Mouse (Mus musculus) stomach, embryonic 16.5 days (tissue): ENCODE results near the gene Gm6169. TPM values are rescaled to one million over a fixed set of nuclear protein-coding genes. Genes with fewer than 3 reads are reported as not detected.
"Not testable (repeated sequence)": the region's sequence is repeated elsewhere in the genome, so short reads cannot be mapped to it uniquely, and the experiment has no call there.

Source experiments
- ATAC-seq: fragments of 200-750 bp; cut with Nextera tagmentation; 2 replicates; pipeline ENCODE4 v1.8.0; 2017; ENCODE audit warnings: moderate number of reproducible peaks, moderate TSS enrichment; ENCODE audit not compliant: insufficient read depth, low FRiP score
- H3K27ac ChIP-seq: fragments of 300-500 bp; sonication (generic); 2 replicates; pipeline ENCODE4 v1.5.1; 2014; ENCODE audit warnings: low read length
- H3K27me3 ChIP-seq: fragments of 300-500 bp; sonication (generic); 2 replicates; pipeline ENCODE4 v1.6.1; 2014; ENCODE audit warnings: low read length, control low read depth, mixed read lengths; ENCODE audit not compliant: control insufficient read depth, insufficient read depth
- H3K36me3 ChIP-seq: fragments of 300-500 bp; sonication (generic); 2 replicates; pipeline ENCODE4 v1.6.1; 2014; ENCODE audit warnings: low read length; ENCODE audit not compliant: control insufficient read depth, insufficient read depth
- H3K4me1 ChIP-seq: fragments of 300-500 bp; sonication (generic); 2 replicates; pipeline ENCODE4 v1.6.1; 2014; ENCODE audit warnings: low read length, control low read depth, mixed read lengths; ENCODE audit not compliant: control insufficient read depth, insufficient read depth
- H3K4me2 ChIP-seq: fragments of 300-500 bp; sonication (generic); 2 replicates; pipeline ENCODE4 v1.6.1; 2014; ENCODE audit warnings: low read depth, low read length, mixed read lengths
- H3K4me3 ChIP-seq: fragments of 300-500 bp; sonication (generic); replicated peaks from 2 replicates; pipeline ENCODE4 v1.5.1; 2014; ENCODE audit warnings: mild to moderate bottlenecking, low read length
- H3K9ac ChIP-seq: fragments of 300-500 bp; sonication (generic); 2 replicates; pipeline ENCODE4 v1.6.1; 2014; ENCODE audit warnings: low read length
- H3K9me3 ChIP-seq: fragments of 300-500 bp; sonication (generic); replicated peaks from 2 replicates; pipeline ENCODE4 v1.6.1; 2016; ENCODE audit warnings: low read length, control low read depth; ENCODE audit not compliant: control insufficient read depth
- WGBS: fragments of 180-500 bp; shearing (Covaris S2); extraction: QIAGEN DNeasy Blood & Tissue Kit; methylation state at CpG from one replicate; pipeline ENCODE4 v1.1.7; 2014; 5-methylcytosine and 5-hydroxymethylcytosine counted together
- polyA plus RNA-seq: library from polyadenylated mRNA; unstranded; fragments of >200 nt; fragmentation: Nextera tagmentation; extraction: Ambion mirVana; gene quantifications from 2 replicates; pipeline ENCODE4 v1.2.1, GENCODE M21; 2015

The Gm6169 gene
- 4.6 and 22.9 TPM in 2 replicates for polyA plus RNA-seq

DNA sequence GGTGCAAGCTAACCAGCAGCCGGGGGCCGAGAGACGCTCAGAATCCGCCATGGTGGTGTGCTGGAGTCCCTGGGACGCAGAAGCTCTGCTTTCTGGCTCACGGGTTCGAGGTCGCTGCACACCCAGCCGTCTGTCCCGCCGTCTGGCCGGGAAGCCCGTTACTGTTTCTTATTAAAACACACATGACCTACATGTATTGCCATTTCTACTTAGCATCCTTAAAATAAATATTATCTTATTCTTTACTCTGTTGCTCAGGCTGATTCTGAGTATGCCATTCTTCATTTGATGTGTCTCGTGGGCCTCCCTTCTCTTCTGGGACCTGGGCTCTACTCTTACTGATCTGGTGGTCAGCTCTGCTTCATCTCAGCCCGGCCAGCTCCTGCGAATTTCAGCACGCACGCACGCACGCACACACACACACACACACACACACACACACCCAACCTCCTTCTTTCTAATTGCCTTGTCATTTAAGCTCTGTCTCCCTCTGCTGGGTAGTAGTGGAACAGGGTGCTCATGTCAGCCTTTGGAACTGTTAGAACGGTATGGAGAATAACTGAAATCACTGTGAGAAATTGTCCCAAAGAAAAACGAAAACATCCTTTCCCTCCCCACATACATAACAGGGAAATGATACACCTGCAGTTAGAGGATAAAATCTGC is at the start of gene Gm6169:
Gene Gm6169 (minus strand): TSS at position 51 of the 666 bp plus-strand sequence.
- Histone ChIP-seq H3K27ac (no peak within 1 kb of the TSS), H3K36me3 (no peaks in the 10 kb centered on the region), H3K4me1 (no peaks in the 10 kb centered on the region), H3K9ac (no peak within 1 kb of the TSS), H3K4me3 (no peak within 1 kb of the TSS), H3K4me2 (no peak within 1 kb of the TSS), H3K9me3 (no peaks in the 10 kb centered on the region), H3K27me3 (no peaks in the 10 kb centered on the region)
- 76% methylated on average over 22 of the region's 22 CpGs for WGBS
- ATAC-seq: no peak

GRCm38 (mm10) chr13:97145834-97146233 is 46.8 kb upstream of the Gm6169 start:
- Histone ChIP-seq H3K27me3 (no peaks in the 10 kb centered on the region), H3K9me3 (no peaks in the 10 kb centered on the region), H3K27ac (no peak overlapping the region), H3K36me3 (peaks cover 17% of the 10 kb centered on the region), H3K4me3 (no peak overlapping the region), H3K4me1 (no peaks in the 10 kb centered on the region), H3K4me2 (no peak overlapping the region), H3K9ac (no peak overlapping the region)
- whole genome bisulfite sequencing: 59% methylated on average over 4 of the region's 4 CpGs
- ATAC-seq: no peak

DNA sequence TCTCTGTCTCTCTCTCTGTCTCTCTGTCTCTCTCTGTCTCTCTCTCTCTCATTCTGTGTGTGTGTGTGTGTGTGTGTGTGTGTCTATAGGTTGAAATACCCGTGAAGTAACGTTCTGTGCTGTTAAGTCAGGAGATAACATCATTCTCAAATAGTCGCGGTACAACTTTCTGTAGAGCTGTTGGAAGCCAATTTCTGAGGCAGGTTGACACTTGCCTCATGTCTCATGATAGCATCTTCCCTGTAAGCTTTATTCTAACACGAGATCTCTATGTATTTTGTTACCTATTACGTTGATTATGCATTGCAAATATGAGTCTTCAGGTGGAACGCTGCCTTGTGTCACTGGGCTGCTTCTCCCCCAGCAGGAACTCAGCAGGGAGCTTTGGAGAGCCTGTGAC is 43.3 kb upstream of the Gm6169 start:
- H3K4me3 ChIP-seq: no peak overlapping the region
- H3K9me3 ChIP-seq: no peaks in the 10 kb centered on the region
- H3K36me3 ChIP-seq: peaks cover 14% of the 10 kb centered on the region
- 85% methylated on average over 7 of the region's 7 CpGs for WGBS
- no peak overlapping the region for H3K9ac ChIP-seq
- no peak for ATAC-seq
- H3K27me3 ChIP-seq: no peaks in the 10 kb centered on the region
- H3K4me1 ChIP-seq: peaks cover 6% of the 10 kb centered on the region
- H3K27ac ChIP-seq: no peak overlapping the region
- no peak overlapping the region for H3K4me2 ChIP-seq

DNA sequence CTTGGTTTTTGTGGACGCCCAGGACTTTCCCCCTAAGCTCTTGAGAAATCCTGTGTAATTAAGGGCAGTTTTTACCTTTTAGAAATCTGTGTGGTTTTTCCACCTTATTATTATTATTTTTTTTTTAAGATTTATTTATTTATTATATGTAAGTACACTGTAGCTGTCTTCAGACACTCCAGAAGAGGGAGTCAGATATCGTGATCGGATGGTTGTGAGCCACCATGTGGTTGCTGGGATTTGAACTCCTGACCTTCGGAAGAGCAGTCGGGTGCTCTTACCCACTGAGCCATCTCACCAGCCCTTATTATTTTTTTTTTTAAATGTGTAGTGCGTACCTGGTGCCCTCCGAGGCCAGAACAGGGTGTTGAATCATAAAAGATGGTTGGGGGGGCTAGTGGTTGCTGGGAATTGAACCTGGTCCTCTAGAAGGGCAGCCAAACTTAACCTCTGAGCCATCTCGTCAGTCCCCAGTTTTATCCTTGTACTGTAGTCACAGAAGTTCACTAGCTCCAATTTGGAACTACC is 39.4 kb upstream of the Gm6169 start:
- not testable (repeated sequence) for H3K36me3 ChIP-seq, H3K9me3 ChIP-seq, ATAC-seq, H3K27me3 ChIP-seq, H3K4me1 ChIP-seq
- peak overlapping the region; percentile 94 for H3K4me3 ChIP-seq
- H3K4me2 ChIP-seq: peak overlapping the region; percentile 51
- H3K9ac ChIP-seq: peak overlapping the region; percentile 95
- WGBS: 28% methylated on average over 8 of the region's 8 CpGs
- peak overlapping the region; percentile 86; the same call in 1 of the 2 replicates for H3K27ac ChIP-seq

- Histone ChIP-seq H3K4me1 (peaks cover 6% of the 10 kb centered on the region), H3K4me2 (peak within 1 kb of the TSS; percentile 62), H3K27ac (peak within 1 kb of the TSS; percentile 86), H3K9me3 (no peaks in the 10 kb centered on the region), H3K27me3 (no peaks in the 10 kb centered on the region), H3K4me3 (peak within 1 kb of the TSS; percentile 94), H3K36me3 (0 out of 2 replicates have a peak, but pooled peaks cover 2% of the 10 kb centered on the region), H3K9ac (peak within 1 kb of the TSS; percentile 95)
- ATAC-seq: peak; percentile 96
- whole genome bisulfite sequencing: under 1% methylated on average over 57 of the region's 57 CpGs
These were observed 38.7 kb upstream of the Gm6169 start, which contains the start of the genes Gfm2 and Nsa2 for GRCm38 (mm10) chr13:97137466-97138400. Gene Gfm2, plus strand, starts transcription at chr13:97137937. Gene Nsa2, minus strand, starts transcription at chr13:97137937.

DNA sequence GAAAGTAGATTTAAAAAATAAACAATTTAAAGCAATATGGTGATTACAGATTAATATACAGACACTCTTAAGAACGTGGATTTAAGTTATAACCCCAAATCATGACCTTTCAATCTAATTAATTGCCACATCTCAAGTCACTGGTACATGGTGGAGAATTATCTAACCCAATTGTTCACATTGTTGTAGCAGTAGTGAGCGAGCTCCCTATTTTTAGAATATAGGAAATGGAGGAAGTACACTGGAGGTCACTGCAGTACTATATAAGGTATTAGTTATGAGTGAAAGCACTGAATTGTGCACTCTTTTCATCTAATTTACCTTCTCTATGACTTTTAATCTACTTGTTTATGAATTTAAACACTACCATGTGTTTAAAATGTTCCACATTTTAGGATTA is 31.4 kb upstream of the Gm6169 start:
- H3K27me3 ChIP-seq, H3K9me3 ChIP-seq, H3K4me1 ChIP-seq, H3K27ac ChIP-seq, H3K4me2 ChIP-seq, H3K4me3 ChIP-seq, H3K9ac ChIP-seq, ATAC-seq, H3K36me3 ChIP-seq: not testable (repeated sequence)
- WGBS: no CpG with 5 or more reads among the region's 2 CpGs

DNA sequence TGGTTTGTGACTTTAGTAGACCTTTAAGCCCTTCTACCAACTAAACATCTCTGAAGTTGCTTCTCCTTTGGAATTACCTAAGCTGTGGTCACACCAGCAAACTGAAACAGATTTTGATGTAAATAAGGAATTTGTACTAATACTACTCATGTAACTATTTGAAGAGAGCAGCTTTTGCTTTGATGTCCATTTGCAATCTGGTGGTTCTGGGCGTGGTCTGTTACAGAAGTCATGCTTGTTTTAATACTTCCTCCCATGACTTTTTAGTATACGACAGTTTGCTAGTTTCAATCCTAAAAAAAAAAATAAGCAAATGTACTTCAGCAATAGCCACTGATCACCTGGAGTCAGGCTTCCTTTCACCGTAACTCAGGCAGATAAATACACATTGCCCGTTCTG is 30.6 kb upstream of the Gm6169 start:
- H3K9ac ChIP-seq, ATAC-seq, H3K4me3 ChIP-seq, H3K27ac ChIP-seq, H3K27me3 ChIP-seq, H3K4me2 ChIP-seq, H3K9me3 ChIP-seq, H3K36me3 ChIP-seq, H3K4me1 ChIP-seq: not testable (repeated sequence)
- 88% methylated on average over 2 of the region's 4 CpGs for WGBS

- no peaks in the 10 kb centered on the region for H3K4me1 ChIP-seq
- no peak overlapping the region for H3K27ac ChIP-seq
- no peaks in the 10 kb centered on the region for H3K27me3 ChIP-seq
- H3K9ac ChIP-seq: no peak overlapping the region
- H3K36me3 ChIP-seq: no peaks in the 10 kb centered on the region
- H3K4me2 ChIP-seq: no peak overlapping the region
- ATAC-seq: no peak
- H3K9me3 ChIP-seq: no peaks in the 10 kb centered on the region
- 72% methylated on average over 3 of the region's 3 CpGs for WGBS
- no peak overlapping the region for H3K4me3 ChIP-seq
These were observed 22.3 kb upstream of the Gm6169 start for GRCm38 (mm10) chr13:97121341-97121740.

DNA sequence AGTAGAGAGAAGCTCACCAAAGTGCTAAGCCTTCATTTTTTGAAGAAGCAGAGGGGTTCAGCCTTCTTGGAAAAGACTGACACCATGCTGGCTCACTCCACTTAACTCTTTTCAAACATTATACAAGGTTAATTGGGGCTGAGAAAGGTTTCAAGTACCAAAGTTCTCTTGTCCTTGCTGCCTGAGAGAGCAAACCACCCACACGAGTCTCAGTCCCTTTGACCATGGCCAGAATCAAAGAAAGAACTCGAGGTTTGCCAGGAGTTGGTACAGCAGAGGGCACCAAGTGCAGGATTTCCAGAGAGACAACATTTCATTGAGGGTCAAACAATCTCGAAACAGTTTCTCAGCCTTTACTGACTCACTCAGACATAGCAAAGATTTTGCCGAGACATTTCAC is 10.0 kb upstream of the Gm6169 start:
- no peaks in the 10 kb centered on the region for H3K36me3 ChIP-seq
- H3K27ac ChIP-seq: no peak overlapping the region
- ATAC-seq: no peak
- 76% methylated on average over 4 of the region's 4 CpGs for whole genome bisulfite sequencing
- H3K4me2 ChIP-seq: no peak overlapping the region
- no peaks in the 10 kb centered on the region for H3K4me1 ChIP-seq
- no peak overlapping the region for H3K4me3 ChIP-seq
- no peaks in the 10 kb centered on the region for H3K9me3 ChIP-seq
- no peak overlapping the region for H3K9ac ChIP-seq
- H3K27me3 ChIP-seq: no peaks in the 10 kb centered on the region
